Mouse (Mus musculus): ENCODE measurements around the gene Fry. TPM values are rescaled to one million over a fixed set of nuclear protein-coding genes. Genes with fewer than 3 reads are reported as not detected.

Gene Fry
- polyA plus RNA-seq, 1 experiment from 2014 or later: 42.2 TPM

DNA sequence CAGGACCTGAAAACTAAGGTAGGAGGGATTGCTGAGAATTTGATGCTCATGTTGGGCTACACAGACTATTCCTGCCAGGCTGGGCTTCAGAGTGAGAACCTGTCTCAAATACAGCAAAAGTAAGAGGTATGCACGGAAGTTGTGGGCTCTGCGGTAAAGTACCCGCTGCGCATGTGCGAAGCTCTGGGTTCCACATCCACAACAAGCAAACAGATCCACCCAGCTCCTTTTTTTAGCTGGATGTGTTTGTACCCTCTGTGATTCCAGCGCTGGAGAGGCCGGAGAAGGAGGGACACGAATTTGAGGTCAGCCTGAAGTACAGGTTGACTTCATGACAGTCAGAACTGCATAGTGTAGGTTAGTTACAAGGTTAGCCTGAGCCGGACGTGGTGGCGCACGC lies 19.7 kb upstream of the Fry start:
- Histone ChIP-seq H3K4me1 (ENCODE audit: control insufficient read depth in 2 of 2, insufficient read depth in 2 of 2, low read length in 2 of 2) (no peaks in the 10 kb centered on the region; a peak in 1 of 4 replicates), H3K27me3 (ENCODE audit: control insufficient read depth, insufficient read depth, low read length) (0 out of 2 replicates have a peak, but pooled peaks cover 2% of the 10 kb centered on the region), H3K9ac (ENCODE audit: low read length) (no peak overlapping the region), H3K4me3 (ENCODE audit: control insufficient read depth in 1 of 2, insufficient read depth in 1 of 2, low read depth in 1 of 2, low read length in 2 of 2) (no peak overlapping the region), H3K36me3 (ENCODE audit: control insufficient read depth, insufficient read depth, low read length) (no peaks in the 10 kb centered on the region), H3K9me3 (ENCODE audit: control insufficient read depth, low read length) (no peaks in the 10 kb centered on the region), H3K4me2 (ENCODE audit: low read length) (no peak overlapping the region), H3K27ac (replicated peaks in 1 of 2; ENCODE audit: control insufficient read depth in 1 of 2, insufficient read depth in 1 of 2, low read depth in 2 of 2, low read length in 2 of 2) (no peak overlapping the region)
- no peak for ATAC-seq (ENCODE audit: insufficient number of reproducible peaks, insufficient read depth, low FRiP score, low read depth)
- WGBS: 90% methylated on average over 12 of the region's 12 CpGs

DNA sequence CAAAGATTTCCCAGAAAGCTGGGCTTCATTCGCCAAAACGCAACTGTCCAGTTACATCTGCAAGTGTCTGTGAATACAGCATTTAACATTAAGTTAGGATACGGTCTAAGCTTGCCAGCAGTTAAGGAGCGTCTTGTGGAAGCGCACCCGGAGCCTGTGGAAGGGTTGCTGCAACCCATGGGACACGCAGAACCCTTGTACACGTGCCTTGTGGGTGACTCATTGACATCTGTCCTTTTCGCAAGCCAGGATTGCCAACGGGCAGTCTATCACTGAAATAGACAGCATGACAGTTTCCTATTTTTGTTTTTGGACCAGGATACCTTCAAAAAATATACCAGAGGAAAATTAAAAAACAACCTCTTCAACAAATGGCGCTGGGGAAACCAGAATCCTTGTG lies 16.7 kb upstream of the Fry start:
- ATAC-seq (ENCODE audit: insufficient number of reproducible peaks, insufficient read depth, low FRiP score, low read depth): no peak
- H3K9me3 ChIP-seq (ENCODE audit: control insufficient read depth, low read length): no peaks in the 10 kb centered on the region

DNA sequence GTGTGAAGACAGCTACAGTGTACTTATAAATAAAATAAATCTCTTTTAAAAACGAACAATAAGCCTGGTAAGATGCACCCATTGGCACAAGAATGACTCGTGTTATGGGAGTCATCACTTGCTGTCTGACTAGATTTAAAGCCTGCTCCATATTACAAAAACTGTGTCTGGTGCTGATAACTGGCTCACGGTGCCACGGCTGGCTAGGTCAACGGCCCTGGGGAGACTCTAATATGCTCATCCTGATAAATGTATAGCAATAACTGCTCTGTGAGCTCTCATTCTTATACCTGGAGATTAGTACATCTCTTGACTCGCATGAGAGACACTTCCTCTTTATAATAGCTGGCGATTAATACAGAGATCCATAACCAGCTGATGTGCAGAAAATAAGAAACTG lies 12.1 kb upstream of the Fry start:
- H3K27me3 ChIP-seq (ENCODE audit: control insufficient read depth, insufficient read depth, low read length): no peaks in the 10 kb centered on the region
- H3K4me1 ChIP-seq (ENCODE audit: control insufficient read depth in 2 of 2, insufficient read depth in 2 of 2, low read length in 2 of 2): no peaks in the 10 kb centered on the region
- WGBS: 81% methylated on average over 7 of the region's 7 CpGs
- H3K36me3 ChIP-seq (ENCODE audit: control insufficient read depth, insufficient read depth, low read length): no peaks in the 10 kb centered on the region
- no peak for ATAC-seq (ENCODE audit: insufficient number of reproducible peaks, insufficient read depth, low FRiP score, low read depth)
- no peak overlapping the region for H3K4me3 ChIP-seq (ENCODE audit: control insufficient read depth in 1 of 2, insufficient read depth in 1 of 2, low read depth in 1 of 2, low read length in 2 of 2)
- no peak overlapping the region for H3K9ac ChIP-seq (ENCODE audit: low read length)
- H3K4me2 ChIP-seq (ENCODE audit: low read length): no peak overlapping the region
- no peaks in the 10 kb centered on the region for H3K9me3 ChIP-seq (ENCODE audit: control insufficient read depth, low read length)
- no peak overlapping the region for H3K27ac ChIP-seq (replicated peaks in 1 of 2; ENCODE audit: control insufficient read depth in 1 of 2, insufficient read depth in 1 of 2, low read depth in 2 of 2, low read length in 2 of 2)

More for the DNA sequence above, 16.7 kb upstream of the Fry start:
- no peak overlapping the region for H3K9ac ChIP-seq (ENCODE audit: low read length)
- no peak overlapping the region for H3K27ac ChIP-seq (replicated peaks in 1 of 2; ENCODE audit: control insufficient read depth in 1 of 2, insufficient read depth in 1 of 2, low read depth in 2 of 2, low read length in 2 of 2)
- 0 out of 2 replicates have a peak, but pooled peaks cover 2% of the 10 kb centered on the region for H3K27me3 ChIP-seq (ENCODE audit: control insufficient read depth, insufficient read depth, low read length)
- WGBS: 72% methylated on average over 11 of the region's 11 CpGs
- H3K36me3 ChIP-seq (ENCODE audit: control insufficient read depth, insufficient read depth, low read length): no peaks in the 10 kb centered on the region
- no peaks in the 10 kb centered on the region; a peak in 1 of 4 replicates for H3K4me1 ChIP-seq (ENCODE audit: control insufficient read depth in 2 of 2, insufficient read depth in 2 of 2, low read length in 2 of 2)
- no peak overlapping the region for H3K4me3 ChIP-seq (ENCODE audit: control insufficient read depth in 1 of 2, insufficient read depth in 1 of 2, low read depth in 1 of 2, low read length in 2 of 2)
- no peak overlapping the region for H3K4me2 ChIP-seq (ENCODE audit: low read length)

DNA sequence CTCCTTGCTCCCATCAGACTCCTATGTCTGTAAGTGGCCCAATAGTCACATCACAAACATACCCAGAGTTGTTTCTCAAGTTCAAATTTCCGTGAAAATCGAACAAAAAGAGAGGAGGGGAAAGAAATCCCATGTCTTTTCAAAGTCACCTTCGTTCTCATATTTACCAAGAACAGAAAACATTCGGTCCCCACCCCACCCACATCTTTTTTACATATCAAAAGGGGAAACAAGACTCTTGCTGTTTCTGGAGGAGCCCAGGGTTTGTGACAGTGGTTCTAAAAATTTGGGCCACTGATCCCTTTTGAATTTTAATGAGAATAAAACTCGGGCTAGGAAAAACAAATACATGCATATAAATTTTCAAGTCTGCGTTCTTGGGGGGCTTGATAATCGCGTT lies 7.2 kb upstream of the Fry start:
- no peak overlapping the region for H3K27ac ChIP-seq (replicated peaks in 1 of 2; ENCODE audit: control insufficient read depth in 1 of 2, insufficient read depth in 1 of 2, low read depth in 2 of 2, low read length in 2 of 2)
- H3K36me3 ChIP-seq (ENCODE audit: control insufficient read depth, insufficient read depth, low read length): no peaks in the 10 kb centered on the region
- ATAC-seq (ENCODE audit: insufficient number of reproducible peaks, insufficient read depth, low FRiP score, low read depth): no peak
- H3K4me1 ChIP-seq (ENCODE audit: control insufficient read depth in 2 of 2, insufficient read depth in 2 of 2, low read length in 2 of 2): peaks cover 7 to 17% of the 10 kb centered on the region in 2 experiments
- no peaks in the 10 kb centered on the region for H3K27me3 ChIP-seq (ENCODE audit: control insufficient read depth, insufficient read depth, low read length)
- H3K9me3 ChIP-seq (ENCODE audit: control insufficient read depth, low read length): no peaks in the 10 kb centered on the region
- H3K4me3 ChIP-seq (ENCODE audit: control insufficient read depth in 1 of 2, insufficient read depth in 1 of 2, low read depth in 1 of 2, low read length in 2 of 2): no peak overlapping the region
- WGBS: 51% methylated on average over 8 of the region's 8 CpGs
- H3K4me2 ChIP-seq (ENCODE audit: low read length): no peak overlapping the region
- no peak overlapping the region for H3K9ac ChIP-seq (ENCODE audit: low read length)

DNA sequence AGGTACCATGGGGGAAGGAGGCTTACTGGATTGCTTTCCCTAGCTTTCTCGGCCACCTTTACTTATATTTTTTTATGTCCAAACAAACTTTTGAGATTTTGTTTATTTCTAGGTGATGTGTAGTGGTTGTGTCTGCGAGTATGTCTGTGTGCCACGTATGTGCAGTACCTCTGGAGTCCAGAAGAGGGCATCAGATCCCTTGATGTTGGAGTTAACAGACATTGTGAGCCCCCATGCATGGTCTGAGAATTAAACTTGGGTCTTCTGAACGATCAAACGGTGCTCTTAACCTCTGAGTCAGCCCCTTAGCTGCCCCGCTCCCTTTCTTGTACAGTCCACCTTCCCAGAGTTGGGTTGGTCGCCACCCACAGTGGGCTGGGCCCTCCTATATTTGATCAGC lies 4.4 kb upstream of the Fry start:
- no peaks in the 10 kb centered on the region for H3K36me3 ChIP-seq (ENCODE audit: control insufficient read depth, insufficient read depth, low read length)
- H3K27me3 ChIP-seq (ENCODE audit: control insufficient read depth, insufficient read depth, low read length): no peaks in the 10 kb centered on the region
- no peak overlapping the region for H3K4me2 ChIP-seq (ENCODE audit: low read length)
- peaks cover 7 to 20% of the 10 kb centered on the region in 2 experiments for H3K4me1 ChIP-seq (ENCODE audit: control insufficient read depth in 2 of 2, insufficient read depth in 2 of 2, low read length in 2 of 2)
- H3K27ac ChIP-seq (replicated peaks in 1 of 2; ENCODE audit: control insufficient read depth in 1 of 2, insufficient read depth in 1 of 2, low read depth in 2 of 2, low read length in 2 of 2): no peak overlapping the region
- no peak overlapping the region for H3K9ac ChIP-seq (ENCODE audit: low read length)
- no peak overlapping the region for H3K4me3 ChIP-seq (ENCODE audit: control insufficient read depth in 1 of 2, insufficient read depth in 1 of 2, low read depth in 1 of 2, low read length in 2 of 2)
- WGBS: 76% methylated on average over 7 of the region's 7 CpGs
- no peak for ATAC-seq (ENCODE audit: insufficient number of reproducible peaks, insufficient read depth, low FRiP score, low read depth)
- H3K9me3 ChIP-seq (ENCODE audit: control insufficient read depth, low read length): peaks cover 6% of the 10 kb centered on the region

DNA sequence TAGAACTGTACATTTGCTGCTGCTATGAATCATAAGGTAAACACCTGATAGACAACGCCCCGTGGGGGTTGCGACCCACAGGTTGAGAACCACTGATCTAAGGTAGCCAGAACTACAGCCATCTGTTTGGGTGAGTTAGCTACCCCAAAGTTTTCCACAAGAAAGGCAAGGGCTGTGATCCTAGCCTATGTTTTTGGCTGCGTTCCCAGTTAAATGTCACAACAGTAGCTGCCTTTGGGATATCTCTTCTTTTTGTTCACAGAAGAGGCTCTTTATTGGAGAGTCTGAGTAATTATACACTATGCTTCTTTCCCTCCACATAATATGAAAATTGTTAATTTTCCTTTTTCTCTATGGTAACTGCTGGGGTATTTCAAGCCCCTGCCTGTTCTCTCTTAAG lies 3.7 kb upstream of the Fry start:
- WGBS: 83% methylated on average over 4 of the region's 4 CpGs
- Histone ChIP-seq H3K4me1 (ENCODE audit: control insufficient read depth in 2 of 2, insufficient read depth in 2 of 2, low read length in 2 of 2) (peaks cover 7 to 22% of the 10 kb centered on the region in 2 experiments), H3K27ac (replicated peaks in 1 of 2; ENCODE audit: control insufficient read depth in 1 of 2, insufficient read depth in 1 of 2, low read depth in 2 of 2, low read length in 2 of 2) (peak overlapping the region in 1 of 2 experiments; percentile 81; a peak in 2 of 4 replicates), H3K9ac (ENCODE audit: low read length) (no peak overlapping the region), H3K27me3 (ENCODE audit: control insufficient read depth, insufficient read depth, low read length) (no peaks in the 10 kb centered on the region), H3K4me2 (ENCODE audit: low read length) (peak overlapping the region; percentile 32; the same call in 1 of the 2 replicates), H3K9me3 (ENCODE audit: control insufficient read depth, low read length) (peaks cover 6% of the 10 kb centered on the region), H3K4me3 (ENCODE audit: control insufficient read depth in 1 of 2, insufficient read depth in 1 of 2, low read depth in 1 of 2, low read length in 2 of 2) (no peak overlapping the region), H3K36me3 (ENCODE audit: control insufficient read depth, insufficient read depth, low read length) (no peaks in the 10 kb centered on the region)
- ATAC-seq (ENCODE audit: insufficient number of reproducible peaks, insufficient read depth, low FRiP score, low read depth): no peak

DNA sequence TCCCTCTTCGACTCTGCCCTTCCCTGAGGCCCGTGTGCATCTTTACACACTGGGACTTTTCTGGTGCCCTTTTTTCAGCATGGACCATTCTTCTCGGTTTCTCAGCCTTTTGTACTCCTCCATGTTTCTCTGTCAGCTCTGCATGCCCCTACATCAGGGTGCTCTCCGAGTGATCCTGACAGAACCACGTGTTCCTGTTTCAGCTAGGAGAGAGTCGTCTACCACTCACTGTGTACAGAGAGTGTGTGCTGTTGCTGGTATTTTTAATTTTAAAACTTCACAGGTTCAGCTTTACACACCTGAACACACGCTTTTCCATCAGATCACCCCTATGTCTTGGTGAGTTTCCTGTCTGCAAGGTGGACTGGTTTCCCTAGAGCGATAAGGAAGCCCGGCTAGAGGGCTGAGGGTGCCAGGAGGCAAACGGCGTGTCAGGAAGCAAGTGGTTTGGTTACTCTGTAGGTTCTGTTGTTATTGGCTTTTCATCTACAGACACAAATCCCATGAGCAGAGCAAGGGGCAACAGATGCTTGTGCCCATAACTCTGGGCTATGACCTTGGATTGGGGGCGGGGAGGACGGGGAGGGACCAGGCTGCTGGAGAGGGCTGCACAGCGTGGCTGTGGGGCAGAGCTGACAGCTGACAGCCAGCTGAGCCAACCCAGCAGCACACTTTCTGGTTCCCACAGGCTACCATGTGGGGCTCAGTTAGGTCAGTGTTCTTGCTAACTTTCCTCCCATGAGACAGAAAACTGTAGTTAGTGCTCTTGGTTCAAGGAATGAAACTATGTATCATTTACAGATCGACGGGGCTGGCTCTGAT lies 3.0 kb upstream of the Fry start:
- Histone ChIP-seq H3K36me3 (ENCODE audit: control insufficient read depth, insufficient read depth, low read length) (no peaks in the 10 kb centered on the region), H3K4me2 (ENCODE audit: low read length) (peak overlapping the region; percentile 32), H3K27me3 (ENCODE audit: control insufficient read depth, insufficient read depth, low read length) (no peaks in the 10 kb centered on the region), H3K9ac (ENCODE audit: low read length) (peak overlapping the region; percentile 39; the same call in 1 of the 2 replicates), H3K9me3 (ENCODE audit: control insufficient read depth, low read length) (peaks cover 6% of the 10 kb centered on the region), H3K4me1 (ENCODE audit: control insufficient read depth in 2 of 2, insufficient read depth in 2 of 2, low read length in 2 of 2) (peaks cover 7 to 22% of the 10 kb centered on the region in 2 experiments), H3K4me3 (ENCODE audit: control insufficient read depth in 1 of 2, insufficient read depth in 1 of 2, low read depth in 1 of 2, low read length in 2 of 2) (no peak overlapping the region), H3K27ac (replicated peaks in 1 of 2; ENCODE audit: control insufficient read depth in 1 of 2, insufficient read depth in 1 of 2, low read depth in 2 of 2, low read length in 2 of 2) (peak overlapping the region; percentile 79 to 81)
- 35% methylated on average over 16 of the region's 16 CpGs for WGBS
- peak; percentile 46; the same call in 1 of the 2 replicates for ATAC-seq (ENCODE audit: insufficient number of reproducible peaks, insufficient read depth, low FRiP score, low read depth)
